ENCODE assay signal across 20 mouse cellular contexts in genomic region chr10:60746512-60746911, GRCm38 (mm10). TPM values are rescaled to one million over a fixed set of nuclear protein-coding genes. Genes with fewer than 3 reads are reported as not detected.
DNase-seq lines count a peak whose midpoint lies in the region; ATAC-seq and TF ChIP-seq lines count a peak whose summit lies in the region.
"Had no signal": no experiment of that assay in that cellular context is flagged by ENCODE, and none has a peak within 500 bp of the region (broad histone marks: within the 10 kb centered on the region; RNA-seq: fewer than 3 reads in every experiment).

No protein-coding gene starts in this region.

- peaks cover 22% of the 10 kb centered on the region for H3K4me1 ChIP-seq in kidney, embryonic 16.5 days (ENCODE audit: insufficient read depth, low read length)
- H3K4me1 ChIP-seq in midbrain, embryonic 14.5 days (ENCODE audit: control insufficient read depth, insufficient read depth, low read length) = peaks cover 2% of the 10 kb centered on the region
- peaks cover 8% of the 10 kb centered on the region; the same call in 1 of the 2 replicates for H3K4me1 ChIP-seq in midbrain, postnatal 0 days (ENCODE audit: insufficient read depth, low read length)
- H3K4me1 ChIP-seq in heart, embryonic 12.5 days (replicated peaks) = peaks cover 14% of the 10 kb centered on the region; the same call in 1 of the 2 replicates
- H3K4me1 ChIP-seq: embryonic facial prominence, embryonic 12.5 days had no signal

- H3K27me3 ChIP-seq in kidney, embryonic 16.5 days (ENCODE audit: insufficient read depth, low read length) = no peaks in the 10 kb centered on the region
- H3K27me3 ChIP-seq in midbrain, embryonic 14.5 days (ENCODE audit: control insufficient read depth, insufficient read depth, low read length) = no peaks in the 10 kb centered on the region
- no peaks in the 10 kb centered on the region for H3K27me3 ChIP-seq in midbrain, postnatal 0 days (ENCODE audit: insufficient read depth, low read length)
- no peaks in the 10 kb centered on the region for H3K27me3 ChIP-seq in heart, embryonic 12.5 days (replicated peaks)
- H3K27me3 ChIP-seq: embryonic facial prominence, embryonic 12.5 days had no signal

- DNase-seq in kidney, postnatal 36 days = no peak
- DNase-seq in midbrain, embryonic 14.5 days = no peak
- DNase-seq in midbrain, postnatal 0 days (ENCODE audit: low spot score) = no peak
- DNase-seq in ZHBTc4 (ENCODE audit: low read depth, low spot score) = peak; percentile 54
- peak; percentile 23 for DNase-seq in mesoderm, embryonic 11.5 days (ENCODE audit: low read depth, low spot score)
- DNase-seq in layer of hippocampus, adult 11-12 months (ENCODE audit: low spot score) = no peak
- DNase-seq: adrenal gland, postnatal 25 days; cerebellum, adult 8-10 months; gastrocnemius, adult 2 months; kidney, adult 18-20 months; lung, adult 18-20 months; thymus, postnatal 25 days had no signal

- ATAC-seq in kidney, embryonic 16.5 days (ENCODE audit: low FRiP score, low TSS enrichment) = peak; percentile 13; the same call in 1 of the 2 replicates
- no peak for ATAC-seq in midbrain, embryonic 14.5 days (ENCODE audit: low FRiP score, low TSS enrichment)
- no peak for ATAC-seq in midbrain, postnatal 0 days (ENCODE audit: low FRiP score)
- no peak for ATAC-seq in heart, embryonic 12.5 days (ENCODE audit: insufficient number of reproducible peaks, low FRiP score)
- ATAC-seq: forebrain, embryonic 16.5 days had no signal

- H3K4me2 ChIP-seq in kidney, embryonic 16.5 days (replicated peaks; ENCODE audit: low read depth, low read length) = no peak overlapping the region
- no peak overlapping the region for H3K4me2 ChIP-seq in midbrain, embryonic 14.5 days (ENCODE audit: low read length)
- no peak overlapping the region for H3K4me2 ChIP-seq in midbrain, postnatal 0 days (ENCODE audit: low read depth, low read length, poor library complexity, severe bottlenecking)
- H3K4me2 ChIP-seq in heart, embryonic 12.5 days = no peak overlapping the region
- H3K4me2 ChIP-seq: embryonic facial prominence, embryonic 12.5 days; midbrain, embryonic 11.5 days had no signal

- TF ChIP-seq CTCF in midbrain, postnatal 0 days (IDR thresholded peaks at IDR 0.05) = no peak

- H3K27ac ChIP-seq in kidney, embryonic 16.5 days (ENCODE audit: low read length) = no peak overlapping the region
- no peak overlapping the region for H3K27ac ChIP-seq in midbrain, embryonic 14.5 days (replicated peaks; ENCODE audit: low read depth, low read length)
- H3K27ac ChIP-seq in midbrain, postnatal 0 days (ENCODE audit: low read depth, low read length) = no peak overlapping the region
- H3K27ac ChIP-seq in heart, embryonic 12.5 days (ENCODE audit: poor library complexity, severe bottlenecking) = no peak overlapping the region
- H3K27ac ChIP-seq: embryonic facial prominence, embryonic 12.5 days had no signal

- H3K4me3 ChIP-seq in kidney, embryonic 16.5 days (ENCODE audit: low read length) = no peak overlapping the region
- H3K4me3 ChIP-seq in midbrain, embryonic 14.5 days (replicated peaks; ENCODE audit: low read depth, low read length) = no peak overlapping the region
- no peak overlapping the region for H3K4me3 ChIP-seq in midbrain, postnatal 0 days (ENCODE audit: low read depth, low read length)
- H3K4me3 ChIP-seq in heart, embryonic 12.5 days = no peak overlapping the region
- H3K4me3 ChIP-seq: embryonic facial prominence, embryonic 12.5 days; gastrocnemius, adult 2 months; myocyte had no signal

- no peak overlapping the region for H3K9ac ChIP-seq in kidney, embryonic 16.5 days (replicated peaks; ENCODE audit: low read length)
- H3K9ac ChIP-seq in midbrain, embryonic 14.5 days (replicated peaks; ENCODE audit: low read length) = 0 out of 2 replicates have a peak overlapping the region, but pooled peaks have one; percentile 5
- H3K9ac ChIP-seq in midbrain, postnatal 0 days (replicated peaks; ENCODE audit: low read length, poor library complexity, severe bottlenecking) = no peak overlapping the region
- H3K9ac ChIP-seq in heart, embryonic 12.5 days = no peak overlapping the region
- H3K9ac ChIP-seq: embryonic facial prominence, embryonic 12.5 days had no signal

- 31% methylated on average over 2 of the region's 2 CpGs for WGBS in kidney, embryonic 16.5 days
- WGBS in midbrain, embryonic 14.5 days = 75% methylated on average over 2 of the region's 2 CpGs
- WGBS in midbrain, postnatal 0 days = 67% methylated on average over 2 of the region's 2 CpGs
- WGBS in heart, embryonic 12.5 days = 74% methylated on average over 2 of the region's 2 CpGs

- no peaks in the 10 kb centered on the region for H3K9me3 ChIP-seq in kidney, embryonic 16.5 days (ENCODE audit: low read length)
- H3K9me3 ChIP-seq in midbrain, embryonic 14.5 days (ENCODE audit: control insufficient read depth, low read length) = no peaks in the 10 kb centered on the region
- no peaks in the 10 kb centered on the region for H3K9me3 ChIP-seq in midbrain, postnatal 0 days (ENCODE audit: low read length)
- H3K9me3 ChIP-seq in heart, embryonic 12.5 days (replicated peaks) = no peaks in the 10 kb centered on the region
- H3K9me3 ChIP-seq: embryonic facial prominence, embryonic 12.5 days had no signal

- peaks cover 4% of the 10 kb centered on the region for H3K36me3 ChIP-seq in kidney, embryonic 16.5 days (ENCODE audit: insufficient read depth, low read length)
- 0 out of 2 replicates have a peak, but pooled peaks cover 4% of the 10 kb centered on the region for H3K36me3 ChIP-seq in midbrain, embryonic 14.5 days (ENCODE audit: control insufficient read depth, insufficient read depth, low read length)
- H3K36me3 ChIP-seq in midbrain, postnatal 0 days (ENCODE audit: insufficient read depth, low read length) = no peaks in the 10 kb centered on the region
- peaks cover 17% of the 10 kb centered on the region for H3K36me3 ChIP-seq in heart, embryonic 12.5 days

RNA-seq across cellular contexts. Expression of gene Slc29a3, which starts 6.1 kb away (rescaled TPM):
- 14.0 and 14.5 TPM in 2 replicates for polyA plus RNA-seq in kidney, embryonic 16.5 days (2015; fragmentation: Nextera tagmentation; extraction: Ambion mirVana)
- polyA plus RNA-seq in midbrain, embryonic 14.5 days (2014; fragmentation: Nextera tagmentation; extraction: Ambion mirVana) = 4.8 and 8.5 TPM in 2 replicates
- total RNA-seq in midbrain, postnatal 0 days (2014; rRNA removed) = 7.3 and 7.8 TPM in 2 replicates
- 6.9 and 8.5 TPM in 2 replicates for polyA plus RNA-seq in midbrain, postnatal 0 days (2015; fragmentation: Nextera tagmentation; extraction: Ambion mirVana)
- polyA plus RNA-seq in heart, embryonic 12.5 days (2016; fragmentation: Nextera tagmentation; extraction: Ambion mirVana) = 5.6 and 6.8 TPM in 2 replicates

RNA-seq across cellular contexts. Expression of gene Cdh23, which starts 50.2 kb away (rescaled TPM):
- polyA plus RNA-seq in kidney, embryonic 16.5 days (2015; fragmentation: Nextera tagmentation; extraction: Ambion mirVana) = 0.50 and 0.82 TPM in 2 replicates
- polyA plus RNA-seq in midbrain, embryonic 14.5 days (2014; fragmentation: Nextera tagmentation; extraction: Ambion mirVana) = 4.8 and 5.0 TPM in 2 replicates
- 20.8 and 24.7 TPM in 2 replicates for total RNA-seq in midbrain, postnatal 0 days (2014; rRNA removed)
- polyA plus RNA-seq in midbrain, postnatal 0 days (2015; fragmentation: Nextera tagmentation; extraction: Ambion mirVana) = 4.4 and 4.8 TPM in 2 replicates
- 0.06 and 0.65 TPM in 2 replicates for polyA plus RNA-seq in heart, embryonic 12.5 days (2016; fragmentation: Nextera tagmentation; extraction: Ambion mirVana)
- total RNA-seq: granulocyte monocyte progenitor cell, adult 5-6 weeks; liver, adult 2 months had no signal
- polyA plus RNA-seq: liver, adult 2 months had no signal

Comparison
In these comparisons a context has a peak if more than half of its experiments do, and no peak if none do; other contexts are left out.
1. DNase-seq: peak in ZHBTc4 (single experiment) and mesoderm, embryonic 11.5 days (single experiment); none in kidney, postnatal 36 days (0 of 2), midbrain, embryonic 14.5 days (single experiment), midbrain, postnatal 0 days (single experiment) and layer of hippocampus, adult 11-12 months (single experiment).